Mouse (Mus musculus) erythroid progenitor cell, adult 5-6 weeks (primary cell): ENCODE measurements around the gene Insyn1. TPM values are rescaled to one million over a fixed set of nuclear protein-coding genes. Genes with fewer than 3 reads are reported as not detected.

Experiments used
- ATAC-seq: replicated peaks from 2 replicates; pipeline ENCODE4 v1.8.0; 2016; ENCODE audit warnings: moderate number of reproducible peaks, mild to moderate bottlenecking, moderate TSS enrichment, inconsistent platforms; ENCODE audit not compliant: poor library complexity, low FRiP score, severe bottlenecking
- total RNA-seq, 2 experiments: library from RNA; stranded (forward) in 1 of 2; stranded (reverse) in 1 of 2; fragments of 150-400 nt in 1 of 2; fragments of 186-747, 209-891 nt in 1 of 2; gene quantifications; 2 replicates each; pipeline versions ENCODE4 v1.2.3 to v1.2.4; 2015 to 2017; ENCODE audit warnings: low replicate concordance in 2 of 2

Gene Insyn1
- total RNA-seq, 2 experiments from 2014 or later, result not detected

DNA sequence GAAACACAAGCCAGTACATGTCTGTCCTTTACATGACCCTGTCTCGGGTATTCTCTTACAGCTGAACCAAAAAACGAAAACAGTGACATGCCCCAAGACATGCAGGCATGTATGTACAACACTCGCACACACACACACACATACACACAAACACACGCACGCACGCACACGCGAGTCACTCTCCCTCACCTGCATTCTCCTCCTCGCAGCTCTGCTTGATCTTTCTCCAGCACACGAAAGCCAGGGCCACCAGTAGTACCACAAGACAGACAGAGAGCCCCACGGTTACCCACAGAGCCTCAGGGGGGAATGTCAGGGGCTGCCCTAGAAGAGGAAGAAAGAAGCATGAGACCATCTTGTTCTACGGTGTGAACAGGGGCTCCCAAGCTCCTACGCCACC, 42.0 kb downstream of the Insyn1 start:
- ATAC-seq, result no peak

DNA sequence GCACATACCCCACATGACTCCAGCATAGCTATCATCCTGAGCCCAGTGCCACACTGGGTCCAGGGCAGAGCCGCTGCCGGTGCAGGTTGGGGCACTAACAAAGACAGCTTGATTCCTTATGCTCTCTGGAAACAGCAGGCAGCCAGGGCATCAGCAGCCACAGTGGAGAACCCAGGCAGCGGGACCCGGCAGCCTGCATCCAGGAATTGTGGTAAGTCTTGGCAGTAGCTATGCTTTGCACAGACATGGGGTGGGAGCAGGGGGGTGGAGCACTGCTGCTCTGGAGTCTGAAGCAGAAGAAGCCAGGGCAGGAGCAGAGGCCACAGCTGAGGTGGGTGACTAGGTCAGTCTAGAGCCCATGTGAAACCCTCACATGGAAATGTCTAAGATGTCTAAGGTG, 43.8 kb downstream of the Insyn1 start:
- ATAC-seq, result no peak

DNA sequence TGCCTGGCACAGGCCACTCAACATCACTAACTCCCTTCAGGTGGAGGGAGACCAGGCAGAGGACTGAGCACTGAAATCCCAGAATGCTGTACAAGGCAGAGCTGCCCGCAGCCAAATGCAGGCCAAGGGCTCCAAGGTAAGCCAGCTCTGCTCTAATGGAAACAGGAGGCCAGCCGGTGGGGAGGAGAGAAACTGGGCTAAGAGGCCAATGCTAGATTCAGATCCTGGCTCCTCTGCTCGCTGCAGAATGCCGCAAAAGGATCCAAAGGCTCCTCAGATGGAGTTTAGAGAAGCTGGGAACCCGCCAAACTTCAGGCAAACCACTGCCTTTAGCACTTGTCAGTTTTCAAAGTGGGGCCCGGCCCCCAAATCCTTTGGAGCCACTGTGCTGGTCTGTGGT, 44.9 kb downstream of the Insyn1 start:
- ATAC-seq, result no peak

DNA sequence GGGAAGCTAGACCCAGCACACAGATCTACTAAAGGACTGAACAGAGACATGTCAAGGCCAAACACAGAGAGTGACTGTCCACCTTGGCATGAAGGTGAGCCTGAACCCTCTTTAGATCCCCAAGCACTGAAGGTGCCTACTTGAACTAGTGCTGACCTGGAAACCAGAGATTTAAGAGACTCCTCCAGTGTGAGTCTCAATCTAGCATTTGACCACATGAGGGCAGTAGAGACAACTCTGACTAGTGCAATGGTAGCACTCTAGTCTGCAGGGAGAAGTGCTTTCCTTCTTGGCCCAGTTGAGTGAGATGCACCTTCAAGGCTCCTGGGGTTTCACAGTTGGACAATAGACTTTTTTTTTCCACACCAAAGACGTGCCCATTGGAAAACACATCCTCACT, 46.4 kb downstream of the Insyn1 start:
- peak; percentile 71 for ATAC-seq

DNA sequence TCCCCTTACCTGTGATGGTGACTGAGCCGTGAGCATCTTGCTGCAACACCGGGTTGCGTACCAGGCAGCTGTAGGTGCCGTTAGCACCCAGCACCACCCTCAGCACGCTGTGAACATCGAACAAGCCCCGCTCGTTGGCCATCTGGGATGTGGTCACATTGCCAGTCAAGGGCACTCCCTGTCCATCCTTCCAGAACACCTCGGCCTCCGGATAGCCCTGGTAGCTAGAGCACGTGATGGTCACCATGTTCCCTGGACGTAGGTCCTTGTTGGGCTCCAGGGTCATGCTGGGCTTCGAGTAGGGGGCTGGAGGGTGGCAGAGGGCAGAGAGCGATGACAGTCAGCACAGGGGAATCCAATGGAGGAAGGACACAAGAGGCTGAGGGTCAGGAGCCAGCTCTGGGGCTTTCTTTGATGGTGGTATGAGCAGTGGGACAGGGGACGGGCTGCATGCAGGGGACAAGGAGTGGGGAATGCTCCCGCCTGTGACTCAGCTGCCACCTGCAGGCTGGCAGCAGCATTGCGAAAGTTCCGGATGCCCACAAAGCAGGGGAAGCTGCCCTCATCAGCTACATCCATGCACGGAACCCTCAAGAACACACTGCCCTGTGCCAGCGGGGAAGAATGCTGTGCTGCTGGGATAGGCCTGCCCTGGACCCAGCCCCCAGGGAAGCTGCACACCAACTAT, 47.2 kb downstream of the Insyn1 start:
- ATAC-seq, result no peak

DNA sequence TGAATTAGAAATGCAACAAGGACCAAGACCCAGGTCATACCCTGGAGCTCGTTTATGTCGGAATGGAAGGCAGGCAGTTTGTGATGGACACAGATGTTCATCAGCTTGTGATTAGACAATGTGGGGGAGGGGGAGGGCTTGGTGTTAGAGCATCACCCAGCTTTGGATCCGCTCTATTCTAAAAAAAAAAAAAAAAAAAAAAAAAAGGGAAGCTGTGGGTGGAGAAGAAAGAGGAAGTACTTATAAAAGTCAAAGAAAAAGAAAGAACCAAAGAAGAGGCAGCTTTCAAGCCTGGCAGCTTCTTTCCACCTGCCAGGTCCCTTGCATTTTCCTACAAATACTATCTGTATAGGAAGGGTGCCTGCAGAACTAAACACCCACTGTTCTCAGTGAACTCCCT, 49.4 kb downstream of the Insyn1 start:
- no peak for ATAC-seq

DNA sequence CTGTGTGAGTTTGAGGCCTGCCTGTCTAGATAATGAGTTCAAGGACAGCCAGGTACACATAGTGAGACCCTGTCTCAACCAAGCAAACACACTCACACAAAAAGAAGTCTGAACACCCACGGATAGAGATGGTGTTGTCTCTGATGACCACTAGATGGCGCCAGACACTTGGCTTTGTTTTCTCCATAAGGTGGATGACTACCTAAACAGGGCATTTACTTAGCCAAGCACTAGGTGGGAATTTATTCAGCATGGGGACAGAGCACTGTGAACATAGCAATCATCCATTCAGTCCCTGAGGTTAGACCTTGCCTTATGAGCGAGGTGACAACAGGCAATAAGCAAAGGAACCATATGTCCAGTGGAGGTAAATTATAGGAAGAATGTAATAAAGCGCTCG, 51.5 kb downstream of the Insyn1 start:
- peak; percentile 50; the same call in 1 of the 2 replicates for ATAC-seq

DNA sequence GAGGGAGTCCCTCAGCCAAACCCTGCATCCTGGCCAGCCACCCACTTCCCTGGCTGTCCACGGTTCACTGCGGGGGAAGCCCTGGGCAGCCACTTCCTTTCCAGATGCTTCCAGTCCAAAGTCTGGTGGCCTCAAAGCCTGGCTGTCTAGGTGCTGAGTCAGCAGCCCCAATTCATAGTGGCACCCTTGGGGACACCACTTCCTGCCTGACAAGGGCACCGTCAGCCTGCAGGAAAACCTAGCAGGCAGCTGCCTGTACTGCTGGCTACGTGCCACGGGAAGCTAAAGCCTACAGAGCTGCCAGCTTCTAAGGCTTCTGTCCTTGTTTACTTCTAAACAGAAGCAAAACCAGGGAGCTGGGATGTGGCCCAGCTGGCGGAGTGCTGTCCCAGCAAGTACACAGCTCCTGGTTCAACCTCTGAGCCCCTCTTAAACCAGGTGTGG, 53.5 kb downstream of the Insyn1 start:
- no peak for ATAC-seq

DNA sequence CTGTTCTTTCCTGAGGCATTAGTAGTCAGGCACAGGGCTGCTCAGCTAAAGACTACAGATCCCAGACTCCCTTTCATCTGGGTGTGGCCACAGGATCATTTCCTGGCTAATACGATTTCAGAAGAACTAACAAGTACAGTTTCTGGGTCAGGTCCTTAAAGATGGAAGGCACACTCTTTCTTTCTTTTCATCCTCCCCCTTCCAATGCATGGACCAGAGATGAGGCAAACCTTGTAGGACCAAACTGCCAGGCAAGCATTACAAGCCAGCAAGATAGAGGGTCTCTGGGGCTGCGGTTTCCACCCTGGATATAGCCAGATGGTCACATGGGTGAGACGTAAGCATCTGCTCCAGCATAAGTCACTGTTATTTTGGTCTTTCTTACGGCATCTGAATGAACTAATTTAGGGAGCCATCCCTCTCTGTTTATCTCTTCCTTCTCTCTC, 56.5 kb downstream of the Insyn1 start:
- ATAC-seq, result no peak

DNA sequence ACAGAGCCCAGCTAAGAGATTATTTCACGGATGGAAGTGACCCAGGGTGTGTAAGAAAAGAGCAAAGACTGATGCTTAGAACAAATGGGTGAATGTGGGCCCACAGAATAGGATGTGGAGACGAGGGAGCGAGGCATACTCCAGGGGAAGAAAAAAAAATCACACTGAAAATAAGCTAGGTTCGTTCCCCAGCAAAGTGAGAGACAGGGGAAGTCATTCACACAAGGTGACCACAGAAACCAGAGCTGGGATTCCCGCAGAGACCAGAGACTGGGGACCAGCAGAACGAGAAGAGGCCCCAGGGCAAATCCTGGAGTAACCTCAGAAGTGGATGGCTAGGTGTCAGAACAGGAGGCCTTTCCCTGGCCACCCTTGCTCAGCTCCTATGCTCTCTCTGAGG, 57.0 kb downstream of the Insyn1 start:
- ATAC-seq, result no peak

DNA sequence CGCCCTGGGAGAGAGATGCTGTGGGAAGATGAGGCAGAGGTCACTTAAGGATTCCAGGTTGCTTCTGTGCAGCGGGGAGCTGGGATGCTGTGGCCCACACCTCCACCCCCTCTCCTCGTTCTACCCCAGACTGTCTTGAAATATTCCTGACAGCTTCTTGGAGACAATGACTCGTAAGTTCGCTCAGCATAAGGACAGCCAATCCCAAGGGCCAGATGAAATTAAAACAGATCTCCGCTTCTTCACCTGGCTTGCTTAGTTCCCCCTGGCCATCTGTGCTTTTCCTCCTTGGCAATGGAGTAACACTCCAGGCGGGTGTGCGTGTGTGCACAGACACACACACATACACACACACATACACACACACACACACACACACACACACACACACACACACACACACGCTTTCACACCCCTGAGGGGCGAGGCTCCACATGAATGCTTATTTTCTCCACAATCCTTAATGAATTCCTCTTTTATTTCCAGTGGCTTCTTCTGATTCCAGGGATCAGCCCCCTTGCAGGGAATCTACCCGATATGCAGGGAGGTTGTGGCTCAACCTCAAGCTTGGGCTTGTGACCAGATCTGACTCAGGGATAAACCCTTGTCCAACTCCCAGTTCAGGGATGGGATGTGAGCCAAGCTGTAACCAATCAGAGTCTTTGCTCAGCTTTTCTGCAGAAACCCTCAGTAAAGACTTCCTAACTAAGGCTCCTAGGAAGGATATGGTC, 58.4 kb downstream of the Insyn1 start:
- no peak for ATAC-seq

DNA sequence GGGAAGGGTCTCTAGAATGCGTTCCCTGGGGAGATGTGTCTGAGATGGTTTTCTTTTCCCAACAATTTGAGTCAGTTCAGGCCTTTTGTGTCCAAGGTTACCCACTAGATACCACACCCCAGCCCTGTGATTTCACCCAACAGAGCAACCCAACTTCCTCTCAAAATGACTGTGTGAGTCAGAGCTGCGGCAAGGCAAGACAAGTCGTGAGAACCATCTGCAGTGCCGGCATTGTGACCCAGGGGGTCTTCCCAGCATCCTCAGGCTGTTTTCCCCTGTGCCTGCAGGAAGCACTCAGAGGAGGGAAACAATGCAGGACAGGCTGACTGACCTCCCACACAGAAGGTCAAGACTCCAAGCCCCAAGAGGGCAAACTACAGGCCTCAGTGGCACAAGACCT, 60.5 kb downstream of the Insyn1 start:
- ATAC-seq, result no peak

Other genes with a start within 250 kb of the Insyn1 start
- 226 and 252 TPM in 2 replicates for gene Pml, start 238.8 kb upstream of the Insyn1 start, total RNA-seq (2015; ENCODE audit: low replicate concordance)
- gene Pml, start 238.8 kb upstream of the Insyn1 start, total RNA-seq (2017; ENCODE audit: low replicate concordance), result 113 and 157 TPM in 2 replicates
- 5.0 TPM in 1 of 2 replicates, not detected in the other for gene Stoml1, start 235.4 kb upstream of the Insyn1 start, total RNA-seq (2015; ENCODE audit: low replicate concordance)
- gene Stoml1, start 235.4 kb upstream of the Insyn1 start, total RNA-seq (2017; ENCODE audit: low replicate concordance), result 1.9 and 3.2 TPM in 2 replicates
- gene Loxl1, start 175.4 kb upstream of the Insyn1 start, total RNA-seq (2015; ENCODE audit: low replicate concordance), result not detected in 2 replicates
- gene Loxl1, start 175.4 kb upstream of the Insyn1 start, total RNA-seq (2017; ENCODE audit: low replicate concordance), result 0.08 TPM in 1 of 2 replicates, not detected in the other
- not detected in 2 replicates for gene Tbc1d21, start 118.1 kb upstream of the Insyn1 start, total RNA-seq (2015; ENCODE audit: low replicate concordance)
- gene Tbc1d21, start 118.1 kb upstream of the Insyn1 start, total RNA-seq (2017; ENCODE audit: low replicate concordance), result not detected in 2 replicates
- 0.36 TPM in 1 of 2 replicates, not detected in the other for gene Cd276, start 66.8 kb downstream of the Insyn1 start, total RNA-seq (2015; ENCODE audit: low replicate concordance)
- not detected in 2 replicates for gene Cd276, start 66.8 kb downstream of the Insyn1 start, total RNA-seq (2017; ENCODE audit: low replicate concordance)
- 415 and 552 TPM in 2 replicates for gene Nptn, start 93.6 kb downstream of the Insyn1 start, total RNA-seq (2015; ENCODE audit: low replicate concordance)
- 202 and 230 TPM in 2 replicates for gene Nptn, start 93.6 kb downstream of the Insyn1 start, total RNA-seq (2017; ENCODE audit: low replicate concordance)